Mouse (Mus musculus) G1E (cell line): ENCODE measurements at regions not wholly inside any gene's neighbourhood (a gene's known extent, or its start where the extent isn't known, plus 50 kb on each side); places are given as distances from the start of the nearest gene placed in this dataset.

Source experiments
- ATAC-seq: 2 replicates; pipeline ENCODE4 v1.8.0; 2016; ENCODE audit warnings: mild to moderate bottlenecking; ENCODE audit not compliant: insufficient number of reproducible peaks, poor library complexity, low FRiP score, severe bottlenecking; ENCODE audit errors: extremely low read depth
- DNase-seq: peaks from one replicate; pipeline ENCODE4 v3.0.0; 2012; ENCODE audit warnings: low spot score
- H3K27me3 ChIP-seq: 2 replicates; pipeline ENCODE4 v1.6.1; 2012; ENCODE audit warnings: mild to moderate bottlenecking, low read length, inconsistent platforms; ENCODE audit not compliant: insufficient read depth
- H3K36me3 ChIP-seq: replicated peaks from 2 replicates; pipeline ENCODE3; 2012; ENCODE audit warnings: mild to moderate bottlenecking, inconsistent platforms
- H3K4me1 ChIP-seq: 2 replicates; pipeline ENCODE4 v1.6.1; 2012; ENCODE audit warnings: low read depth, low read length, inconsistent platforms, mixed read lengths; ENCODE audit not compliant: insufficient read depth
- H3K4me3 ChIP-seq: 2 replicates; pipeline ENCODE4 v1.5.1; 2012; ENCODE audit warnings: low read depth, mild to moderate bottlenecking, inconsistent platforms, low read length, moderate library complexity, mixed read lengths
- H3K9me3 ChIP-seq: replicated peaks from 2 replicates; pipeline ENCODE4 v1.6.1; 2012; ENCODE audit warnings: inconsistent platforms
- CTCF ChIP-seq: IDR thresholded peaks from 2 replicates; pipeline ENCODE4 v1.5.1; 2012; ENCODE audit warnings: low read depth, low read length, inconsistent platforms, mixed read lengths
- GATA1 ChIP-seq: IDR thresholded peaks from 2 replicates; pipeline ENCODE4 v1.6.1; 2012; ENCODE audit warnings: borderline replicate concordance, low read length, inconsistent platforms, mixed read lengths
- GATA2 ChIP-seq: IDR thresholded peaks from 2 replicates; pipeline ENCODE4 v1.6.1; 2012; ENCODE audit warnings: low read depth, low read length, inconsistent platforms, borderline replicate concordance
- POLR2AphosphoS5 ChIP-seq: IDR thresholded peaks from 2 replicates; pipeline ENCODE4 v1.6.1; 2012; ENCODE audit warnings: low read depth, low read length, inconsistent platforms; ENCODE audit not compliant: insufficient replicate concordance
- TAL1 ChIP-seq: conservative IDR thresholded peaks from 2 replicates; pipeline ENCODE4 v1.6.1; 2012; ENCODE audit warnings: low read depth, low read length, inconsistent platforms, mixed read lengths

DNA sequence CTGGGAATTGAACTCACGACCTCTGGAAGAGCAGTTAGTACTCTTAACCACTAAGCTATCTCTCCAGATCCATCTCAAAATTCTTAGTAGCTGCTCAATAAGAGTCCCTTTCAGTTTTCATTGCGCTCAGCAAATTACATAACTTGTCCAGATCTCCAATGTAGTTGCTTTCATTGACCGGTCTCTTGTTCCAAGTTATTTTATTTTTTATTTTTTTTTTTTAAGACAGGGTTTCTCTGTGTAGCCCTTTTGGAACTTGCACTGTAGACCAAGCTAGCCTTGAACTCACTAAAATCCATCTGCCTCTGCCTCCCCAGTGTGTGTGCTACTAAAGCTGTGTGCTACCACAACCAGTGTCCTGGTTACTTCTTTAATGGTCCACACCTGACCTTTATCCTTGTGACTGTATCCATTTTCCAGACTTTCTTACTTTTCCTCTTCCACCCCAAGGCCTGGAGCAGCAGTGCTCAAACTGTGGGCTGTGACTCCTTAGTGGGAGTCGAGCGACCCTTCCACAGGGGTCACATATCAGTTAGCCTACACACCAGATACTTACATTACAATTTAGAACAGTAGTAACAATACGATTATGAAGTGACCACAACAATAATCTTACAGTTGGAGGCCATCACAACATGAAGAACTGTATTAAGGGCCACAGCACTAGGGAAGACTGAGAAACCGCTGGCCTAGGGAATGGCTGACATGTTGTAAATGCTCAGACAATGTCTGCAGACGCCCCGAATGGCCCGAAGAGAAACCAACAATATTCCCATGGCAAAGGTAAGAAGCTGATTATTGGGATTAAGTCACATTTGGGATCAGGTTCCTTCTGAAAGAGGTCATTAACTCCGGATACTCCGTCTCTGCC lies 97.8 kb upstream of the Cpsf6 start:
- Histone ChIP-seq H3K27me3 (peaks cover 2% of the 10 kb centered on the region; the same call in 1 of the 2 replicates), H3K4me1 (no peaks in the 10 kb centered on the region), H3K4me3 (no peak overlapping the region), H3K36me3 (no peaks in the 10 kb centered on the region), H3K9me3 (peaks cover 5% of the 10 kb centered on the region)
- DNase-seq (no peak), ATAC-seq (no peak)
- TF ChIP-seq POLR2AphosphoS5, result no peak
- TF ChIP-seq GATA1, result no peak
- no peak for TF ChIP-seq CTCF

DNA sequence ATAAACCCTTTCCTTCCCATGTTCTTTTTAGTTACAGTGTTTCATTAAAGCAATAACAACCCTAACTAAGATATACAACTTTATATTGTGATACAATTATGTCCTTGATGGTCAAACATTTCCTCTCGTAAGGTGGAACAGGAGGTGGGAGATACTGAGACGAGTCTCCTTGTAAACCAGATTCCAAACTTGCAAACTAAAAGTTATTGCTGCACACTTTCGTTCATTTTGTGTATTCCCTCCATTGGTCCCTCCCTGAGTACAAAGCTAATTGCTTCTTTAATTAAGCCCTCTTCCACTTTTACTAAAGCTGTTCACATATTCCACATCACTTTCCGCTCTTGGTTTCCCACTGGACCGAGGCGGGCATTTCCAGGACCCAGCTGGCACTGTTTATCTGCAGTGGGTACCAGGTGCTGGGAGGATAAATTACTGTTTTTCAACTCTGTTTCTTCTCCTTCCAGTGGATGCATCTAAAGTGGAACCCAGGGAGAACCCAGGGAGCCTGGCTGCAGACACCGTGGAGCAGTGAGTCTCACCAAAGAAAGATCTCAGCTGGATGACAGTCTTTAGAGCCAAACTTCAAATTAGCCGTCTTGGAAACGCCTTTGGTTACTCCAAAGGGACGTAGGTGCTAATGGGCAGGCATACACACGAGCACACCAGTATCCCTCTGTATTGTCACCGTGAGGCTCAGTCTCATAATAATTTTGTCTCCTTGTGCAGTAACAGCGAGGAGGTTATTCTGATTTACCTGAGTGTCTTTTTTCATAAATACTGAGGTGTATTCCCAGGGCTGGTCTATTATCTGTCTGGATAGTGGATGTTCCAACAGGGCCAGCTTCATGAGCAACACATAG lies 95.5 kb upstream of the Cpsf6 start:
- DNase-seq (no peak), ATAC-seq (no peak)
- no peaks in the 10 kb centered on the region for H3K4me1 ChIP-seq
- H3K9me3 ChIP-seq, result peaks cover 5% of the 10 kb centered on the region
- H3K36me3 ChIP-seq, result no peaks in the 10 kb centered on the region
- TF ChIP-seq POLR2AphosphoS5 (no peak), GATA2 (no peak), TAL1 (no peak), CTCF (no peak), GATA1 (no peak)
- peaks cover 2% of the 10 kb centered on the region; the same call in 1 of the 2 replicates for H3K27me3 ChIP-seq
- H3K4me3 ChIP-seq, result no peak overlapping the region

DNA sequence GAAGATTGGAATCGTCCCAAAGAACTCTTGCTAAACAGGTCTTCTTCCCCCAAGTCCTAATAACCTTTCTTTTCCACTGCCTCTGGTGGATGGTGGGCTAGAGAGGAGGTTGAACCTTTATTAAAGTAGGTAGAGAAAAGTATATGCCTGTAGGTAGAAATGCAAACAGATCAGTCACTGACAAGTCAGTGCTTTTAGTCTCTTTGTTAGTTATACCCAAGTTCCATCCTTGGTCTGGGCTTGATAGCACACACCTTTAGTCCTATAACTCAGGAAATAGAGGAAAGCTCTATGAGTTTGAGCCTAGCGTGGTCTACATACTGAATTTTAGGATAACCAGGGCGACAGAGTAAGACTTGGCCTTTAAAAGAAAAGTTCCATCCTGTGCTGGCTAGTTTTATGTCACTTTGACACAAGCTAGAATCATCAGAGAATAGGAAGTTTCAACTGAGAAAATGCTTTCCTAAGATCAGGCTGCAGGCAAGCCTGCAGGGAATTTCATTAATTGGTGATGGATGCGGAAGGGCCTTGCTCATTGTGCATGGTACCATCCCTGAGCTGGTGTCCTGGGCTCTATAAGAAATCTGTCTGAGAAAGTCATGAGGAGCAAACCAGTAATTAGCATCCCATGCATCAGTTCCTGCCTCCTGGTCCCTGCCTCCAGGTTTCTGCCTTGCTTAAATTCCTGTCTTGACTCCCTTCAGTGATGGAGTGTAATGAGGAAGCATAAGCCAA lies 94.7 kb upstream of the Cpsf6 start:
- TF ChIP-seq GATA1 (no peak), CTCF (no peak), GATA2 (no peak)
- Histone ChIP-seq H3K9me3 (peaks cover 5% of the 10 kb centered on the region), H3K27me3 (peaks cover 2% of the 10 kb centered on the region; the same call in 1 of the 2 replicates), H3K4me1 (no peaks in the 10 kb centered on the region), H3K4me3 (no peak overlapping the region), H3K36me3 (no peaks in the 10 kb centered on the region)
- DNase-seq, result no peak
- no peak for ATAC-seq

DNA sequence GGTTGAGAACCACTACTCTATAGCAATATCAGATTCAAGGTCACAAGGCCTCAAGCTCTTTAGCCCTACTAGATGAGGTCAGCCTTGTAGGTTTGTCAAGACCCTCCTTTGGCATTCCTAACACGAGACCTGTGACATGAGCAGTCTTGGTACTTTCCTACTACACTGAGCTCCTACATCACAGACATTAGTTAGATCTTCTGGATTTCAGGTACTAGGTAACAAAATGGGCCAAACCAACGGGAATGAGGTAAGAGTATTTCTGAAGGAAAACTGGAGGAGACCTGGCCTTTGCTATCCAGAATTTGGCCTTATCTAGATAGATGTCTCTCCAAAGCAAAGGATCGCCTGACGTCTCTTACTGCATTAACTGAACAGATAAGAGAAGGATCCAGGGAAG lies 93.7 kb upstream of the Cpsf6 start:
- H3K36me3 ChIP-seq, result no peaks in the 10 kb centered on the region
- TF ChIP-seq TAL1, result no peak
- TF ChIP-seq POLR2AphosphoS5, result no peak
- H3K4me3 ChIP-seq, result no peak overlapping the region
- ATAC-seq, result no peak
- no peaks in the 10 kb centered on the region for H3K4me1 ChIP-seq
- H3K9me3 ChIP-seq, result peaks cover 5% of the 10 kb centered on the region
- H3K27me3 ChIP-seq, result peaks cover 2% of the 10 kb centered on the region; the same call in 1 of the 2 replicates
- DNase-seq, result no peak

DNA sequence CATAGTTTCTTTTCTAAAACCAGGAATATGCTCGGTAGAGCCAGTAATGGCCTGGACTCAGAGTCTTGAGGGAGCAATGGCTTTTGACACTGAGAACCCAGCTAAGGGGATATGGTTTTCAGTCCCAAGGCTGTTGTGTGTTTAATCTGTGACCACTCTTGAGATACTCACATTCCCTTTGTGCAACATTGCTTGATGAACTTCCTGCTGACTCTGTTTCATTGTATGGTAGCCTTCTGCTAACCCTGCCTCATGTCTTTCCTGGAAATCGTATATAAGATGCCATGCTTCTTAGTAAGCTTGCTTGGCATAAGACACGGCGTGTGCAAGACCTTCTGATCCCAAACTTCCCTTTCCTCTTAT lies 92.7 kb upstream of the Cpsf6 start:
- ATAC-seq, result no peak
- TF ChIP-seq GATA1 (no peak), CTCF (no peak)
- no peak overlapping the region for H3K4me3 ChIP-seq
- H3K27me3 ChIP-seq, result no peaks in the 10 kb centered on the region
- no peaks in the 10 kb centered on the region for H3K36me3 ChIP-seq
- peaks cover 5% of the 10 kb centered on the region for H3K9me3 ChIP-seq
- no peaks in the 10 kb centered on the region for H3K4me1 ChIP-seq
- DNase-seq, result no peak

DNA sequence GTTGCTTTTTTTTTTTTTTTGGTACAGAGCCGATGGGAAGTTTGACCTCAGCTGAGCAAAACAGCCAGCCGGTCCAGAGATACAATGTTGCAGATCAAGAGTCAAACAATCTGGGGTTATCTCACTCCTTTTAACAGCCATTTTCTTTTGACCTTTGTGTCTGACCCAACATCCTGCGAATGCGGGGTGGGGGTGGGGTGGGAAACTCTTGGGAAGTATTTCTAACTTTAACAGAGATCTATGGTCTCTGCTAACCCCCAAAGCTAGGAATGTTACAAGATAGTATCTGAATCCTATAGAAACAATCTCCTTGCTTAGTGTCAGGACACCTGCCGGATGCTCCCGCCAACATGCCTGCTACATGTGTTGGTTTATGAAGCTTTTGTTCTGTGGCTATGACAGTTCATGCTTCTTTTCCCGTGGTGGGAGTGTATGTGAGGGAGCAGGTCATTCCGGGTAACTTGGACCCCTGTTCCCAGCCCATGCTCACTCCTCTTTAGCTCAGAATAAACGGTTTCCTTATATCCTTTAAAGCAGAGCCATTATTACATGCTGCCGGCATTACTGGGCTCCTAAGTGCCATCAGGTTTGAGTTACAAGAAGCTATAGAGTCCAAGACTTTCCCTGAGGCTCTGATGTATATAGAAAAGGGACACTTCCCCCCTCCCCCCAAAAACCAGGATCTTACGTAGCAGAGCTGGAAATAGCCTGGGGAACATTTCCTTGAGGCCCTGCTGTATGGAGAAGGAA lies 92.2 kb upstream of the Cpsf6 start:
- DNase-seq, result no peak
- ATAC-seq, result no peak
- no peaks in the 10 kb centered on the region for H3K36me3 ChIP-seq
- no peaks in the 10 kb centered on the region for H3K4me1 ChIP-seq
- no peak overlapping the region for H3K4me3 ChIP-seq
- no peaks in the 10 kb centered on the region for H3K27me3 ChIP-seq
- H3K9me3 ChIP-seq, result peaks cover 5% of the 10 kb centered on the region
- TF ChIP-seq GATA2, result no peak
- TF ChIP-seq TAL1, result no peak
- no peak for TF ChIP-seq CTCF
- no peak for TF ChIP-seq GATA1
- TF ChIP-seq POLR2AphosphoS5, result no peak
